Mouse (Mus musculus): ENCODE measurements around the gene Slc9a9.

DNA sequence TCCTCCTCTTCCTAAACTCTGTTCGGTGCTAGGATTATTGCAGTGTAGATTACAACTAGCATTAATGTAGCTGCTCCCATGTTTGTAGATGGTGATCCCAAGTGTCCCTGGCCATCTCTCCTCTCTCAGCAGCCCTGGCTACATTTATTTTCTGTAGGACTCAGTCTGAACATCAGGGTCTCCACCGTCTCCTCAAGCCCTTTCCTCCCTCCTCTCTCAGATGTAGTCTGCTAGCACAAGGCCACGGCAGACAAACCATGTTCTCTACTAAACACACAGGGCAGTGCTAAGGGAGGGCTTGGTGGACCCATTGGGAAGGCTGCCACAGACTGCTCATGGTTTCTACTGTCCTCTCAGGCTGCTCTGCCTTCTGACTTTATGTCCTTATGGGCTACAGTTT, 397.3 kb downstream of the Slc9a9 start:
- TF ChIP-seq POLR2A (IDR thresholded peaks at IDR 0.05; ENCODE audit: control insufficient read depth, low read depth, low read length) (no peak), CTCF (IDR thresholded peaks at IDR 0.05; ENCODE audit: control insufficient read depth, insufficient read depth, insufficient replicate concordance, low read depth, low read length) (no peak)
